Mouse (Mus musculus): Measurements from ENCODE around the gene Lsm10.

GRCm38 (mm10) chr4:126110374-126111152 lies 14.1 kb downstream of the Lsm10 start:
- TF ChIP-seq CTCF (IDR thresholded peaks at IDR 0.05; ENCODE audit: low read depth, low read length), result no peak
- no peak for TF ChIP-seq TAL1 (conservative IDR thresholded peaks at IDR 0.05; ENCODE audit: low read depth, low read length)
- no peak for TF ChIP-seq GATA2 (IDR thresholded peaks at IDR 0.05; ENCODE audit: borderline replicate concordance, low read depth, low read length)
